Mouse (Mus musculus) WW6 (cell line): ENCODE data around the gene Selplg.
A peak's percentile ranks its signal among the peaks of the same experiment; 100 is the strongest.
"Not testable (repeated sequence)": the region's sequence is repeated elsewhere in the genome, so short reads cannot be mapped to it uniquely, and the experiment has no call there.

Experiments used
- DNase-seq: peaks from one replicate; pipeline ENCODE4 v3.0.0-alpha.2; 2013; ENCODE audit warnings: low read depth, low spot score

Gene Selplg

GRCm38 (mm10) chr5:113825558-113825957, 6.9 kb downstream of the Selplg start:
- DNase-seq, result no peak

- no peak for DNase-seq
Observed at GRCm38 (mm10) chr5:113824228-113824627, 8.2 kb downstream of the Selplg start.

- peak; percentile 40 for DNase-seq
Observed at GRCm38 (mm10) chr5:113818572-113818971, 13.9 kb downstream of the Selplg start.

- DNase-seq, result peak; percentile 57
Observed at GRCm38 (mm10) chr5:113815638-113816152, 16.7 kb downstream of the Selplg start.

GRCm38 (mm10) chr5:113815041-113815389, 17.4 kb downstream of the Selplg start:
- no peak for DNase-seq

GRCm38 (mm10) chr5:113814111-113815040, 18.1 kb downstream of the Selplg start:
- DNase-seq, result no peak

- peak; percentile 56 for DNase-seq
Observed at GRCm38 (mm10) chr5:113813608-113814007, 18.8 kb downstream of the Selplg start.

- DNase-seq, result no peak
Observed at GRCm38 (mm10) chr5:113812638-113813037, 19.8 kb downstream of the Selplg start.

GRCm38 (mm10) chr5:113811824-113812420, 20.5 kb downstream of the Selplg start:
- not testable (repeated sequence) for DNase-seq

GRCm38 (mm10) chr5:113810111-113810510, 22.3 kb downstream of the Selplg start:
- DNase-seq, result no peak

GRCm38 (mm10) chr5:113808177-113808576, 24.3 kb downstream of the Selplg start:
- no peak for DNase-seq

GRCm38 (mm10) chr5:113807712-113808111, 24.7 kb downstream of the Selplg start:
- DNase-seq, result no peak

- DNase-seq, result no peak
Observed at GRCm38 (mm10) chr5:113806414-113806813, 26.0 kb downstream of the Selplg start.

- no peak for DNase-seq
Observed at GRCm38 (mm10) chr5:113805301-113805700, 27.1 kb downstream of the Selplg start.

GRCm38 (mm10) chr5:113804395-113804966, 28.0 kb downstream of the Selplg start:
- no peak for DNase-seq

GRCm38 (mm10) chr5:113800280-113800679, 32.2 kb downstream of the Selplg start, which contains the start of gene Tmem119:
TSS of gene Tmem119 (minus strand) at chr5:113800516.
- DNase-seq, result no peak

GRCm38 (mm10) chr5:113799691-113800090, 32.8 kb downstream of the Selplg start:
- no peak for DNase-seq

GRCm38 (mm10) chr5:113798525-113798924, 33.9 kb downstream of the Selplg start:
- DNase-seq, result no peak

- DNase-seq, result no peak
Observed at GRCm38 (mm10) chr5:113797149-113797882, 35.1 kb downstream of the Selplg start.

- no peak for DNase-seq
Observed at GRCm38 (mm10) chr5:113796401-113797148, 35.9 kb downstream of the Selplg start.
